In the genomic region with DNA sequence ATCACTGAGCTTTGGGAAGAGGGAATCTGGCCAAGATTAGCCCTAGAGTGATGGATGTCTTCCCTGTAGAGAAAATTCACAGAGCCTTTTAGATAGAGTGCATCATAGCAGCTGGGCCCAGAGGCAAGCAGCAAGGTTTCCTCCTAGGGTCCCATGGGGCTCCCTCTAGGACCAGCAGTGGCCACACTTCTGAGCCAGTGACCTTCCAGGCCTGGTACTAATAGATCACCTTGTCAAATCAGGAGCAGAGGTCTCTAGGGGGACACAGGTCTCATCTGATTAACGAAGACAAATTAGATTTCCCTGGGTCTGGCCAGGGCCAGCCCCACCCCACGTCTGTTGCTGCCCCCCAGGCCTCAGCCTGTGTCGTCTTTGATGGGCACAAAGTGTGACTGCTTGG, we compare ENCODE assay signal across 14 mouse cellular contexts. TPM values are rescaled to one million over a fixed set of nuclear protein-coding genes. Genes with fewer than 3 reads are reported as not detected.
A peak's percentile ranks its signal among the peaks of the same experiment; 100 is the strongest.
DNase-seq lines count a peak whose midpoint lies in the region; ATAC-seq and TF ChIP-seq lines count a peak whose summit lies in the region.
"Had no signal": no experiment of that assay in that cellular context is flagged by ENCODE, and none has a peak within 500 bp of the region (broad histone marks: within the 10 kb centered on the region; RNA-seq: fewer than 3 reads in every experiment).

No protein-coding gene starts in this region.

- no peak overlapping the region for H3K4me2 ChIP-seq in midbrain, embryonic 12.5 days (replicated peaks)
- H3K4me2 ChIP-seq in midbrain, postnatal 0 days (ENCODE audit: low read depth, low read length, poor library complexity, severe bottlenecking) = no peak overlapping the region
- no peak overlapping the region for H3K4me2 ChIP-seq in embryonic facial prominence, embryonic 13.5 days
- no peak overlapping the region for H3K4me2 ChIP-seq in stomach, embryonic 15.5 days
- H3K4me2 ChIP-seq in forebrain, embryonic 16.5 days (ENCODE audit: low read length) = no peak overlapping the region
- H3K4me2 ChIP-seq: heart, embryonic 13.5 days; limb, embryonic 13.5 days had no signal

- 0 out of 2 replicates have a peak, but pooled peaks have one; percentile 4 for ATAC-seq in midbrain, embryonic 12.5 days (ENCODE audit: low FRiP score, low read depth)
- ATAC-seq in midbrain, postnatal 0 days (ENCODE audit: low FRiP score) = no peak
- no peak for ATAC-seq in embryonic facial prominence, embryonic 13.5 days (ENCODE audit: insufficient number of reproducible peaks, insufficient read depth, low FRiP score, low TSS enrichment, low read depth)
- ATAC-seq in stomach, embryonic 15.5 days (ENCODE audit: insufficient read depth, low FRiP score, low read depth) = no peak; the same call in 1 of the 2 replicates
- ATAC-seq in forebrain, embryonic 16.5 days = no peak
- no peak for ATAC-seq in erythroid progenitor cell, adult 5-6 weeks (replicated peaks; ENCODE audit: low FRiP score, poor library complexity, severe bottlenecking)

- no peaks in the 10 kb centered on the region for H3K36me3 ChIP-seq in kidney, adult 2 months (ENCODE audit: control insufficient read depth, insufficient read depth, low read length)
- H3K36me3 ChIP-seq in midbrain, embryonic 12.5 days = no peaks in the 10 kb centered on the region
- 0 out of 2 replicates have a peak, but pooled peaks cover 4% of the 10 kb centered on the region for H3K36me3 ChIP-seq in midbrain, postnatal 0 days (ENCODE audit: insufficient read depth, low read length)
- H3K36me3 ChIP-seq in embryonic facial prominence, embryonic 13.5 days = no peaks in the 10 kb centered on the region
- H3K36me3 ChIP-seq in stomach, embryonic 15.5 days = no peaks in the 10 kb centered on the region
- H3K36me3 ChIP-seq in forebrain, embryonic 16.5 days (ENCODE audit: control insufficient read depth, insufficient read depth) = no peaks in the 10 kb centered on the region
- H3K36me3 ChIP-seq: heart, embryonic 13.5 days; limb, embryonic 13.5 days had no signal

- peak; percentile 49 for DNase-seq in kidney, adult 2 months
- DNase-seq in kidney, adult 9 months = no peak
- no peak for DNase-seq in midbrain, postnatal 0 days (ENCODE audit: low spot score)
- DNase-seq: cerebellum, adult 2 months; gastrocnemius, postnatal 10 days; kidney, postnatal 4 days; lung, adult 18-20 months had no signal

- 56% methylated on average over 3 of the region's 3 CpGs for WGBS in kidney, adult 2 months
- WGBS in midbrain, embryonic 12.5 days = 52% methylated on average over 3 of the region's 3 CpGs
- WGBS in midbrain, postnatal 0 days = 68% methylated on average over 3 of the region's 3 CpGs
- 42% methylated on average over 3 of the region's 3 CpGs for WGBS in embryonic facial prominence, embryonic 13.5 days
- 40% methylated on average over 3 of the region's 3 CpGs for WGBS in stomach, embryonic 15.5 days
- WGBS in forebrain, embryonic 16.5 days = 66% methylated on average over 3 of the region's 3 CpGs

- H3K4me3 ChIP-seq in kidney, adult 2 months (ENCODE audit: insufficient read depth, low read depth, low read length) = no peak overlapping the region
- no peak overlapping the region for H3K4me3 ChIP-seq in midbrain, embryonic 12.5 days
- H3K4me3 ChIP-seq in midbrain, postnatal 0 days (ENCODE audit: low read depth, low read length) = no peak overlapping the region
- no peak overlapping the region for H3K4me3 ChIP-seq in embryonic facial prominence, embryonic 13.5 days
- no peak overlapping the region for H3K4me3 ChIP-seq in stomach, embryonic 15.5 days (replicated peaks)
- H3K4me3 ChIP-seq in forebrain, embryonic 16.5 days (replicated peaks; ENCODE audit: low read length) = no peak overlapping the region
- H3K4me3 ChIP-seq: heart, embryonic 13.5 days; limb, embryonic 13.5 days had no signal

- no peaks in the 10 kb centered on the region for H3K9me3 ChIP-seq in midbrain, embryonic 12.5 days
- no peaks in the 10 kb centered on the region for H3K9me3 ChIP-seq in midbrain, postnatal 0 days (ENCODE audit: low read length)
- H3K9me3 ChIP-seq in embryonic facial prominence, embryonic 13.5 days = no peaks in the 10 kb centered on the region
- no peaks in the 10 kb centered on the region for H3K9me3 ChIP-seq in stomach, embryonic 15.5 days
- H3K9me3 ChIP-seq in forebrain, embryonic 16.5 days (ENCODE audit: control insufficient read depth, low read length) = no peaks in the 10 kb centered on the region
- H3K9me3 ChIP-seq: heart, embryonic 13.5 days; limb, embryonic 13.5 days had no signal

- no peak for TF ChIP-seq CTCF in kidney, adult 2 months (conservative IDR thresholded peaks at IDR 0.05; ENCODE audit: insufficient read depth, insufficient read length, low read depth, low read length)
- TF ChIP-seq CTCF in midbrain, postnatal 0 days (IDR thresholded peaks at IDR 0.05) = no peak

- no peaks in the 10 kb centered on the region for H3K4me1 ChIP-seq in kidney, adult 2 months (ENCODE audit: control insufficient read depth, insufficient read depth, low read length)
- H3K4me1 ChIP-seq in midbrain, embryonic 12.5 days = peaks cover 7% of the 10 kb centered on the region
- H3K4me1 ChIP-seq in midbrain, postnatal 0 days (ENCODE audit: insufficient read depth, low read length) = no peaks in the 10 kb centered on the region
- H3K4me1 ChIP-seq in embryonic facial prominence, embryonic 13.5 days = peaks cover 17% of the 10 kb centered on the region; the same call in 1 of the 2 replicates
- peaks cover 16% of the 10 kb centered on the region; the same call in 1 of the 2 replicates for H3K4me1 ChIP-seq in stomach, embryonic 15.5 days
- H3K4me1 ChIP-seq in forebrain, embryonic 16.5 days (replicated peaks; ENCODE audit: control insufficient read depth, insufficient read depth, low read length) = 0 out of 2 replicates have a peak, but pooled peaks cover 2% of the 10 kb centered on the region

- no peaks in the 10 kb centered on the region for H3K27me3 ChIP-seq in kidney, adult 2 months (replicated peaks; ENCODE audit: control insufficient read depth, insufficient read depth, low read length)
- H3K27me3 ChIP-seq in midbrain, embryonic 12.5 days = no peaks in the 10 kb centered on the region
- H3K27me3 ChIP-seq in midbrain, postnatal 0 days (ENCODE audit: insufficient read depth, low read length) = no peaks in the 10 kb centered on the region
- H3K27me3 ChIP-seq in embryonic facial prominence, embryonic 13.5 days = no peaks in the 10 kb centered on the region
- H3K27me3 ChIP-seq in stomach, embryonic 15.5 days (replicated peaks) = no peaks in the 10 kb centered on the region
- no peaks in the 10 kb centered on the region for H3K27me3 ChIP-seq in forebrain, embryonic 16.5 days (replicated peaks; ENCODE audit: control insufficient read depth, insufficient read depth, low read length)
- H3K27me3 ChIP-seq: heart, embryonic 13.5 days; limb, embryonic 13.5 days had no signal

- no peak overlapping the region for H3K27ac ChIP-seq in kidney, adult 2 months (ENCODE audit: insufficient read depth, low read depth, low read length)
- H3K27ac ChIP-seq in midbrain, embryonic 12.5 days (replicated peaks) = no peak overlapping the region
- H3K27ac ChIP-seq in midbrain, postnatal 0 days (ENCODE audit: low read depth, low read length) = no peak overlapping the region
- H3K27ac ChIP-seq in embryonic facial prominence, embryonic 13.5 days = no peak overlapping the region
- peak overlapping the region; percentile 52 for H3K27ac ChIP-seq in stomach, embryonic 15.5 days
- no peak overlapping the region for H3K27ac ChIP-seq in forebrain, embryonic 16.5 days (ENCODE audit: low read length)
- H3K27ac ChIP-seq: limb, embryonic 13.5 days had no signal

- H3K9ac ChIP-seq in midbrain, embryonic 12.5 days (replicated peaks) = no peak overlapping the region
- no peak overlapping the region for H3K9ac ChIP-seq in midbrain, postnatal 0 days (replicated peaks; ENCODE audit: low read length, poor library complexity, severe bottlenecking)
- 0 out of 2 replicates have a peak overlapping the region, but pooled peaks have one; percentile 21 for H3K9ac ChIP-seq in embryonic facial prominence, embryonic 13.5 days
- no peak overlapping the region for H3K9ac ChIP-seq in stomach, embryonic 15.5 days
- H3K9ac ChIP-seq in forebrain, embryonic 16.5 days (replicated peaks; ENCODE audit: low read depth, low read length) = no peak overlapping the region
- H3K9ac ChIP-seq: limb, embryonic 13.5 days had no signal

- TF ChIP-seq POLR2A in kidney, adult 2 months (IDR thresholded peaks at IDR 0.05; ENCODE audit: low read depth, low read length) = no peak

RNA-seq across cellular contexts. Expression of a gene that starts 31.5 kb away (rescaled TPM):
- 52.8 and 67.8 TPM in 2 replicates for polyA plus RNA-seq in kidney, adult 2 months (2012; rRNA removed)
- polyA plus RNA-seq in midbrain, embryonic 12.5 days (2016; fragmentation: Nextera tagmentation; extraction: Ambion mirVana) = 27.7 and 30.0 TPM in 2 replicates
- total RNA-seq in midbrain, postnatal 0 days (2014; rRNA removed) = 60.2 and 65.7 TPM in 2 replicates
- polyA plus RNA-seq in midbrain, postnatal 0 days (2015; fragmentation: Nextera tagmentation; extraction: Ambion mirVana) = 29.2 and 34.9 TPM in 2 replicates
- 33.8 and 34.4 TPM in 2 replicates for polyA plus RNA-seq in embryonic facial prominence, embryonic 13.5 days (2015; fragmentation: Nextera tagmentation; extraction: Ambion mirVana)
- 29.8 and 31.5 TPM in 2 replicates for polyA plus RNA-seq in stomach, embryonic 15.5 days (2015; fragmentation: Nextera tagmentation; extraction: Ambion mirVana)
- 44.7 and 47.0 TPM in 2 replicates for polyA plus RNA-seq in forebrain, embryonic 16.5 days (2015; fragmentation: Nextera tagmentation; extraction: Ambion mirVana)
- total RNA-seq in erythroid progenitor cell, adult 5-6 weeks (2015; ENCODE audit: low replicate concordance) = 49.4 and 49.9 TPM in 2 replicates
- total RNA-seq in erythroid progenitor cell, adult 5-6 weeks (2017; ENCODE audit: low replicate concordance) = 112 and 178 TPM in 2 replicates
